ENCODE assay signal across 15 mouse cellular contexts in the genomic region with DNA sequence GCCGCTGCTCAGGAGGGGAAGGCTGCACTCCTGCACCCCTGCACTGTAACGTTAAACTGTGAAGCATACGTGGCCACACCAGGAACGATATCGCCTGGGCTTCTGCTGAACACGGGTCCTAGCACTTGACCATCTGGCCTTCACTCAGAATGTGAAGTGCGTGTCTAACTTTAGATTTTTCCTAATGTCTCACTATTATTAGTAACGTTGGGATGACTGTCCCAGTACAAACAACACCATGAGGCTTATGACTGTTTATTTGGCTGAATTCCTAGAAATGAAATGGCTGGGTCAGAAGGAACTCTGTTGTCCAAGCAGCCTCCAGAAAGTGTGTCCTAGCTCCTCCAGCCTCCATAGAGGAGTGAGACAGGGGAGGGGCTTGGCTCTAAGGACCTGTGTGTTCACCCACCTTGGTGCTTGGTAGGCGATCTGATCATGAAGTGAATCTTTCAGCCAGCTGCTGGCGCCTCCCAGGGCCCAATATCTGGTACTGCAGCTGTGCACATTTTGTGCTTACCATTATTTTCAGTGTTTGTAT. TPM values are rescaled to one million over a fixed set of nuclear protein-coding genes. Genes with fewer than 3 reads are reported as not detected.
A peak's percentile ranks its signal among the peaks of the same experiment; 100 is the strongest.
DNase-seq lines count a peak whose midpoint lies in the region; ATAC-seq and TF ChIP-seq lines count a peak whose summit lies in the region.
"Had no signal": no experiment of that assay in that cellular context is flagged by ENCODE, and none has a peak within 500 bp of the region (broad histone marks: within the 10 kb centered on the region; RNA-seq: fewer than 3 reads in every experiment).

No protein-coding gene starts in this region.

- DNase-seq in cerebellum, adult 18-20 months: peak; percentile 36
- DNase-seq in cerebellum, adult 9-11 months: no peak
- DNase-seq in liver, postnatal 0 days: no peak
- no peak for DNase-seq in liver
- DNase-seq in brain, adult 2 months (ENCODE audit: low read depth, low spot score): peak; percentile 67
- DNase-seq in heart, postnatal 36 days: peak; percentile 25 to 47
- no peak for DNase-seq in frontal cortex, adult 2 months (ENCODE audit: extremely low spot score in 1 of 2, low spot score in 1 of 2)
- DNase-seq: adrenal gland, postnatal 25 days; kidney, postnatal 10 days had no signal

- no peaks in the 10 kb centered on the region for H3K27me3 ChIP-seq in liver, postnatal 0 days (ENCODE audit: insufficient read depth, low read length)
- H3K27me3 ChIP-seq: embryonic facial prominence, embryonic 12.5 days; stomach, embryonic 15.5 days had no signal

- H3K9ac ChIP-seq in liver, postnatal 0 days (replicated peaks): no peak overlapping the region
- H3K9ac ChIP-seq: embryonic facial prominence, embryonic 12.5 days; stomach, embryonic 15.5 days had no signal

- no peaks in the 10 kb centered on the region for H3K4me1 ChIP-seq in liver, postnatal 0 days (ENCODE audit: insufficient read depth)
- H3K4me1 ChIP-seq: limb, embryonic 10.5 days; stomach, embryonic 15.5 days had no signal

- H3K36me3 ChIP-seq in liver, postnatal 0 days (replicated peaks; ENCODE audit: insufficient read depth, low read length): no peaks in the 10 kb centered on the region
- H3K36me3 ChIP-seq: embryonic facial prominence, embryonic 12.5 days; limb, embryonic 10.5 days; stomach, embryonic 15.5 days had no signal

- peak; percentile 21; the same call in 1 of the 2 replicates for TF ChIP-seq CTCF in liver, postnatal 0 days (IDR thresholded peaks at IDR 0.05; ENCODE audit: low read depth)

- no peak for ATAC-seq in liver, postnatal 0 days
- ATAC-seq in megakaryocyte-erythroid progenitor cell, adult 5-6 weeks (replicated peaks; ENCODE audit: low FRiP score, low TSS enrichment, poor library complexity, severe bottlenecking): no peak
- ATAC-seq: midbrain, embryonic 16.5 days had no signal

- H3K4me3 ChIP-seq in liver, postnatal 0 days (ENCODE audit: low read depth, low read length): no peak overlapping the region
- H3K4me3 ChIP-seq: embryonic facial prominence, embryonic 12.5 days; limb, embryonic 10.5 days; stomach, embryonic 15.5 days had no signal

- TF ChIP-seq EP300 in liver, postnatal 0 days (IDR thresholded peaks at IDR 0.05; ENCODE audit: low read depth): no peak

- intact Hi-C loops in heart, postnatal 36 days (cut with DNase I): no loop called here

- no peak overlapping the region for H3K4me2 ChIP-seq in liver, postnatal 0 days (ENCODE audit: low read depth, low read length)
- H3K4me2 ChIP-seq: embryonic facial prominence, embryonic 12.5 days; stomach, embryonic 15.5 days had no signal

- H3K9me3 ChIP-seq in liver, postnatal 0 days (ENCODE audit: low read length): no peaks in the 10 kb centered on the region
- H3K9me3 ChIP-seq: embryonic facial prominence, embryonic 12.5 days; limb, embryonic 10.5 days; stomach, embryonic 15.5 days had no signal

- no peak overlapping the region for H3K27ac ChIP-seq in liver, postnatal 0 days (ENCODE audit: low read depth)
- H3K27ac ChIP-seq: embryonic facial prominence, embryonic 12.5 days; limb, embryonic 10.5 days; stomach, embryonic 15.5 days had no signal

- WGBS in liver, postnatal 0 days (ENCODE audit: insufficient replicate concordance): 72% methylated on average over 10 of the region's 10 CpGs

RNA-seq across cellular contexts. Expression of a gene that starts 9.1 kb away (rescaled TPM):
- polyA plus RNA-seq in liver, postnatal 0 days (2015; fragmentation: Nextera tagmentation; extraction: Ambion mirVana): not detected in 2 replicates
- not detected for total RNA-seq in heart, postnatal 36 days (2021)
- polyA plus RNA-seq in frontal cortex, adult 2 months (2012; rRNA removed): 35.4 and 41.3 TPM in 2 replicates
- total RNA-seq in megakaryocyte-erythroid progenitor cell, adult 5-6 weeks (2014; fragmentation: Nextera tagmentation): not detected in 2 replicates
- not detected in 2 replicates for total RNA-seq in megakaryocyte-erythroid progenitor cell, adult 5-6 weeks (2017)
- polyA plus RNA-seq: gonadal fat pad, adult 2 months had no signal

RNA-seq across cellular contexts. Expression of a gene that starts 21.8 kb away (rescaled TPM):
- not detected in 2 replicates for polyA plus RNA-seq in liver, postnatal 0 days (2015; fragmentation: Nextera tagmentation; extraction: Ambion mirVana)
- under 1 TPM in 1 of 2 experiments, not detected in 1; 0.25 TPM for total RNA-seq in heart, postnatal 36 days (2021)
- 26.0 and 31.8 TPM in 2 replicates for polyA plus RNA-seq in frontal cortex, adult 2 months (2012; rRNA removed)
- total RNA-seq in megakaryocyte-erythroid progenitor cell, adult 5-6 weeks (2014; fragmentation: Nextera tagmentation): not detected in 2 replicates
- total RNA-seq in megakaryocyte-erythroid progenitor cell, adult 5-6 weeks (2017): not detected in 2 replicates
- polyA plus RNA-seq: limb, embryonic 10.5 days had no signal

RNA-seq across cellular contexts. Expression of a gene that starts 52.5 kb away (rescaled TPM):
- 4.4 and 4.7 TPM in 2 replicates for polyA plus RNA-seq in liver, postnatal 0 days (2015; fragmentation: Nextera tagmentation; extraction: Ambion mirVana)
- 10 to 100 TPM; 46.4 to 48.4 TPM for total RNA-seq in heart, postnatal 36 days (2021)
- polyA plus RNA-seq in frontal cortex, adult 2 months (2012; rRNA removed): 76.1 and 78.2 TPM in 2 replicates
- 29.2 and 35.6 TPM in 2 replicates for total RNA-seq in megakaryocyte-erythroid progenitor cell, adult 5-6 weeks (2014; fragmentation: Nextera tagmentation)
- total RNA-seq in megakaryocyte-erythroid progenitor cell, adult 5-6 weeks (2017): 22.0 and 23.0 TPM in 2 replicates

Comparison
In these comparisons a context has a peak if more than half of its experiments do, and no peak if none do; other contexts are left out.
1. DNase-seq: peak in cerebellum, adult 18-20 months (2 of 2), brain, adult 2 months (single experiment) and heart, postnatal 36 days (2 of 2); none in cerebellum, adult 9-11 months (single experiment), liver, postnatal 0 days (single experiment), liver (single experiment) and frontal cortex, adult 2 months (0 of 2).